Mouse (Mus musculus): ENCODE results near the gene Lmntd1. TPM values are rescaled to one million over a fixed set of nuclear protein-coding genes. Genes with fewer than 3 reads are reported as not detected.
"Not testable (repeated sequence)": the region's sequence is repeated elsewhere in the genome, so short reads cannot be mapped to it uniquely, and the experiment has no call there.

Lmntd1 gene
- total RNA-seq, 2 experiments from 2014 or later, result not detected

DNA sequence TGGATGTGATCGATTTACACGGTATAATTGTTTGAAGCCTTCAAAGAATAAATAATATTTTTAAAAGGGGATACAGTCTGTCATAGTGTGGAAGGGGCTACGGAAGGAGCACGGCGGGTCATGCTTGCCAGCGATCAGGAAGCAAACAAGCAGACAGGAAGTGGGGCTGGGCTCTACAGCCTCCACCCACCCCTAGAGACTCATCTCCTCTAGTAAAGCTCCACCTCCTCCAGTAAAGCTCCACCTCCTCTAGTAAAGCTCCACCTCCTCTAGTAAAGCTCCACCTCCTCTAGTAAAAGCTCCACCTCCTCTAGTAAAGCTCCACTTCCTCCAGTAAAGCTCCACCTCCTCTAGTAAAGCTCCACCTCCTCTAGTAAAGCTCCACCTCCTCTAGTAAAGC, 276.6 kb downstream of the Lmntd1 start:
- ATAC-seq (replicated peaks; ENCODE audit: low FRiP score, low TSS enrichment, poor library complexity, severe bottlenecking), result not testable (repeated sequence)

DNA sequence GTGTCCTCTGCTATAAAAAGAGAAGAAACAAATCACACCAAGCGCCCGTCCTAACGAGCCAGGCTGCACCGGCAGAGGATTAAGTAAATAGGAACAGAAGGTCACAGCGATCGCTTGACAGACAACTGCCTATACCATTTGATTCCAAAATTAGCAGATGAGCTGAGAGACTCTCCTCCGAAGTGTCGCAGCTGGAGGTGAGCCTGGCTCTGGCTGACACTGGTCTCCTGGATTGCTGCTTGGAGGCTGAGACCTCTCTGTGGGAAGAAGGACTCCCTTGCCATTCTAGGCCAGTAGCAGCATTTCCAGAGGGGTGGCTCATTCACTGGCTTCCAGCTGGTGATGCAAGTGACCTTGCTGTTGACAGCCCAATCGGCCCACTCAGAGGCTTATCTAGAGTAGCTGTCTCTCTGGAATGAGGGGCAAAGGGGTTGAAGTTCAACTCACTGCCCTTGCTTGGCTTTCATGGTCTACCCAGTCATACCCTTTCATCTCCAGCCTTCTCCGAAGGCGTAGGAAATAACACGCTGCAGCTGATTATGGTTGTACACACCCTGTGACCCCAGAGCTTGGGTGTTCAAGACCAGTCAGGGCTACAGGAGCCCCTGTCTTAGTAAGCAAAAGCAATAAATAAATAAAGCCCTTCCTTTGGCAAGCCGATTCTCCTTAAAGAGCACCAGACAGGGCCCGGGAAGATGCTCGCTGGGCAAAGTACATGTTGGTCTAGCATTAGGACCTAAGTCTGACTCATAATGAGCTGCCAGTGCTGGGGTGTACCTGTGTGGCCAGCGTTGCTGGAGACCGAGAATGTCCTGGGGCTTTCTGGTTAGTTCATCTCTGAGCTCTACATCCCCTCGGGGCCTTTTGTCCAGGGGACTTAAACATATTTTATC, 278.0 kb downstream of the Lmntd1 start:
- ATAC-seq (replicated peaks; ENCODE audit: low FRiP score, low TSS enrichment, poor library complexity, severe bottlenecking), result no peak

DNA sequence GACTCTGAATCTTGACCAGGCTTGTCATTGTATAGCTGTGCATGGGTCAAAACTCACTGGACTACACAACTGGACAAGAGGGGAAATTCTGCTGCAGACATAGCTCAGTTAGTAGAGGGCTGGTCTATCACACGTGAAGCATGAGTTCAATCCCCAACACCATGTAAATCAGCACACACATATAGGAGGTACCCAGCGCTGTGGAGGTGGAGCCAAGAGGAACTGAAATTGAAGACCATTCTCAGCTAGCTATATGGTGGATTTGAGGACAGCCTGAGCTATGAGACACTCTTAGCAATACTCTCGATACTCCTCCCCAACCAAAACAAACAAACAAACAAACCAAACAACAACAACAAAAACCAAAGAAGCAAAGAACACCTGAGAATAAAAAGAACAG, 279.9 kb downstream of the Lmntd1 start:
- no peak for ATAC-seq (replicated peaks; ENCODE audit: low FRiP score, low TSS enrichment, poor library complexity, severe bottlenecking)

GRCm38 (mm10) chr6:145326141-145326806, 287.8 kb downstream of the Lmntd1 start:
- ATAC-seq (replicated peaks; ENCODE audit: low FRiP score, low TSS enrichment, poor library complexity, severe bottlenecking), result no peak

DNA sequence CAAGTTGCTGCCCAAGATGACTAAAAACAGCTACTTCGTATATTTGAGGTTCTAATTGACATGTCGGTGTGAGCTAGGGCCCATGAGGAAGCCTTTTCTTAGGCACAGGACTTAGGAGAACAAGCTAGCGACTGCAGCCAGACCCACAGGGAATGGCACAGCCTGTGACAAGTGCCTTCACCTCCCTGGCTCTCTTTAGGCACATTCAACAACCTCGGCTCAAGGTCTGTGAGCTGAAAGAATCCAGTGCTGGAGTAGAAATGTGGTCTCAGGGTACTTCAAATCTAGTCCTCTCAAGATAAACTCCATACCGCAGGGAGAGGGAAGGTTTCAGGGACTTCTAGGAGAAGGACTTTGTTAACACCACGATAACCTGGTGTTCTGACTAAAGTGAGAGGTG, 289.0 kb downstream of the Lmntd1 start:
- no peak for ATAC-seq (replicated peaks; ENCODE audit: low FRiP score, low TSS enrichment, poor library complexity, severe bottlenecking)

- no peak for ATAC-seq (replicated peaks; ENCODE audit: low FRiP score, low TSS enrichment, poor library complexity, severe bottlenecking)
These were observed 289.6 kb downstream of the Lmntd1 start for GRCm38 (mm10) chr6:145324470-145324869.

- ATAC-seq (replicated peaks; ENCODE audit: low FRiP score, low TSS enrichment, poor library complexity, severe bottlenecking), result no peak
These were observed 291.9 kb downstream of the Lmntd1 start for GRCm38 (mm10) chr6:145322246-145322645.

DNA sequence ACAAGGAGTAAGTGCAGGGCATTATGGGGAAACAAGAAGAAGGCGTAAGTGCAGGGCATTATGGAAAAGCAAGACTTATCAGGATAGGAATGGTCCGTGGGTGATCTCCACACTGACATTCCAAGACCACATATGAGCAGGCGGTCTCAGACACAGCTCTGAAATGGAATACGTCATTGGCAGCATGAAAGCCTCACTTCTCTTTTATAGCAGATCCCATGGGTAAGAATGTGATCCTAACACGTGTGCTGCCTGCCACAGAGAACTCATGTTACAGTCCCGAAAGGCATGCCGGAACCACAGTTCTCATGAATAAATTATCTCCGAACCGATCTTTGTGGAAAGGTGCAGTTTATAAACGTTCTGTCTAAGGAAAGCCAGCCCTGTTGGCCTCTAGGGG, 294.0 kb downstream of the Lmntd1 start:
- no peak for ATAC-seq (replicated peaks; ENCODE audit: low FRiP score, low TSS enrichment, poor library complexity, severe bottlenecking)

Other genes starting within 250 kb of the Lmntd1 start
- not detected in 2 replicates for gene Tuba3b, start 1.4 kb upstream of the Lmntd1 start, total RNA-seq (2014; fragmentation: Nextera tagmentation)
- gene Tuba3b, start 1.4 kb upstream of the Lmntd1 start, total RNA-seq (2017), result not detected in 2 replicates
- gene Rassf8, start 132.4 kb upstream of the Lmntd1 start, total RNA-seq (2014; fragmentation: Nextera tagmentation), result 2.8 TPM in 1 of 2 replicates, not detected in the other
- gene Rassf8, start 132.4 kb upstream of the Lmntd1 start, total RNA-seq (2017), result 1.0 and 5.1 TPM in 2 replicates

All from megakaryocyte-erythroid progenitor cell, adult 5-6 weeks (primary cell).